Mouse (Mus musculus) thymus, postnatal 0 days (tissue): ENCODE data around the gene Gpx2. TPM values are rescaled to one million over a fixed set of nuclear protein-coding genes. Genes with fewer than 3 reads are reported as not detected.

ENCODE experiments used
- DNase-seq: peaks from one replicate; pipeline ENCODE4 v3.0.0-alpha.2; 2015; ENCODE audit warnings: low spot score
- polyA plus RNA-seq: library from polyadenylated mRNA; unstranded; fragments of >200 nt; fragmentation: Nextera tagmentation; extraction: Ambion mirVana; gene quantifications from 2 replicates; pipeline ENCODE4 v1.2.1, GENCODE M21; 2015

The Gpx2 gene
- polyA plus RNA-seq, 1 experiment from 2014 or later = 2.1 TPM

GRCm38 (mm10) chr12:76765354-76765851, 30.0 kb downstream of the Gpx2 start, which contains the start of the genes Churc1 and Fntb:
Gene Churc1, plus strand, starts transcription at chr12:76765538.
Gene Fntb, plus strand, starts transcription at chr12:76765589.
- DNase-seq = peak; percentile 98

GRCm38 (mm10) chr12:76752652-76753318, 42.6 kb downstream of the Gpx2 start:
- peak; percentile 75 for DNase-seq

GRCm38 (mm10) chr12:76750866-76751459, 44.4 kb downstream of the Gpx2 start:
- no peak for DNase-seq

Other genes starting within 250 kb of the Gpx2 start
- 0.29 and 0.31 TPM in 2 replicates for gene Sptb, start 85.0 kb downstream of the Gpx2 start, polyA plus RNA-seq
- 206 and 258 TPM in 2 replicates for gene Churc1, start 30.0 kb downstream of the Gpx2 start, polyA plus RNA-seq
- gene Fntb, start 30.0 kb downstream of the Gpx2 start, polyA plus RNA-seq = 29.3 and 29.7 TPM in 2 replicates
- gene Rab15, start 27.4 kb upstream of the Gpx2 start, polyA plus RNA-seq = 23.6 and 27.0 TPM in 2 replicates
- gene Max, start 166.6 kb upstream of the Gpx2 start, polyA plus RNA-seq = 18.7 and 20.9 TPM in 2 replicates